Mouse (Mus musculus): ENCODE results near the gene Acoxl. TPM values are rescaled to one million over a fixed set of nuclear protein-coding genes. Genes with fewer than 3 reads are reported as not detected.

Gene Acoxl
- 1.2 and 1.6 TPM in 2 replicates for polyA plus RNA-seq (2012; rRNA removed)

DNA sequence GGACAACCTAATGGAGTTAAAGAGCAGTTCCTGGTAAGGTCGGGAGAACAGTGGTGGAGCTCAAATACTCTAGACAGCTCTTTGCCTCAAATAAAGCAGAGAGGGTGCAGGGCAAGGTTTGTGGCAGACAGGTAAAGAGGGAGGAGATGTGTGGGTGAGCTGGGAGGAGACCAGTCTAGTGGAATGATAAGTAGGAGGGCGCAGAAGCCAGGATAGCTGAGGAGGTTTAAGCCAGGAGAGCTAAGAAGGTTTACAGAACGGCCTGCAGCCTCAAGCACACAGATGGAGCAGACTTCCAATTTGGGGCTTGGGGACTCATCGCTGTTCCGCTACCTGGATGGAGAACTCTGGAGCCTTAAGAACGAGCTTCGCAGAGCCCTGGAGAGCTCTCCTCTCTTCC lies at the start of gene Acoxl:
Gene Acoxl (plus strand): TSS at position 301 of the 400 bp plus-strand sequence.
- DNase-seq (ENCODE audit: low read depth) = no peak

DNA sequence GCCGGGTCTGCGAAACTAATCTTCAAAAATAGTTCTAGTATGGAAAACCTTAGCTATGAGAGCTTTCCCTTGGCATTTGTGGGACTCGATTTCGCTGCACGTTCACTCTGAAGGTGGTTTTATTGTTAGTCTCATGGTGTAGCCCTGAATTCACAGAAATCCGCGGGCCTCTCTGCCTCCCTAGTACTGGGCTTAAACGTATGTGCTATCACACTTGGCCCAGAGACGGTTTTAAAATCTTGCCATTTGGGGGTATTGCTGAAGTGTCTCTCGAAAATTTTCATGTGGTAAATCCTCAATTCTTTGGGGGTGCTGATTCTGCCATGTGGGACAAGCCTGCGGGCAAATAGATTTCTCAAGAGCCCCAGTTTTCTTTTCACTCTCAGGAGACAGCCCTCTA lies 49.5 kb upstream of the Acoxl start:
- DNase-seq (ENCODE audit: low read depth) = peak; percentile 2

DNA sequence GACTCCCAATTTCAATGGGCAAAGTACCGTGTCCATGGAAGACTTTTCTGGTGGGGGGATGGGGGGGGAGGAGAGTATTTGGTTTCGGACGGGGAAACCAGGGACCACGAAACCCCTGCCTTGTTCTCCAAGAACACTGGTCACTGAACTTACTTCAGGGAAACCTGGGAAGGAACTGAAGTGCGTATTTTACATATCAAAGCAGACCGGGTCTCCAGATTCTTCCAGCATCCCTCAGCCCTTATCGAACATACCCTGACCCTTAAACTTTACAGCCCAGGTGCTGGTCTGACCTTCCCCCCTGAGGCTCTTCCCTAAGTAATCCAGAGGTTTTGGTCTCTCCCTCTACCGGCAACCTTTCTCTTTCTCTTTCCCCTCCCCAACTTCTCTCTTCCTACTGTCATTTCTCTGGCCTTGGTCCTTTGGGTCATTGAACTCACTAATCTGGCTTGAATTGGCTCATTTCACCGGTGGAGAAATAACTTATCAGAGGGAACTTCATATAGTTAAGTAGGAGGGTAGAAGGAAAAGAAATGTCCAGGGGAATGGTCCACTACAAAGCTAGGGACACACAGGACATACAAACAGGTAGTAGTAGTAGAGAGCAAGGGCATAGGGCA lies 48.9 kb upstream of the Acoxl start:
- no peak for DNase-seq (ENCODE audit: low read depth)

DNA sequence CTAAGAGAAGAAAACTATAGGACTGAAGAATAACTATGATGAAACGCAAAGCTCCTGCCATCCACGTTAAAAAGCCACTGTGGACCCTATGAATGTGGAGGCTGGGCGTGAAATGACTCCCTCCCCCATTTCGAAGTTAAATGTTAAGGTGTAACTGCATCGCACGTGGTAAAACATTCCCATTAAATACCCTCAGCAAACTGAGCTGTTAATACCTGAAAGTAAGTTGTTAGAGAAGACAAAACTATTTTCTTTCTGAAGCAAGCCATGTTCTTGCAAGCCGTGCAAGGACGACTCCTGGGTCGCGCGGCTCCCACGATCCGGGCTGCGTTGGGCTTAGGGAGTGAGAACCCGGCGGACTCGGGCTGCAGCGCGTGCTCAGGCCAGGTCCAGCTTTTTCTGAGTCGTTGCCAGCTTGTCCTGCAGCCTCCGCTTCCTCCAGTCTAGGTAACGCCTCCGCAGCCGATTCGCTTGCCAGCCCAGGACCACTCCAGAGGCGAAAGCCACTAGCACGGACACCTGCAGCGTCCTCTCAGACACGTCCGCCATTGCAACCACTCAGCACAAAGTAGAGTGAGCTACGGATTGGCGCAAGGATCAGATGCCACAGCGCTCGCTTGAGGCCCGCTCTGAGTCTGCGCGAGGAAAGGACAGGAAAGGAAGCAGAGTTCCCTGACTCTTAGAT lies 46.6 kb upstream of the Acoxl start, which contains the start of gene Mtln:
Gene Mtln (minus strand): TSS at position 570 of the 685 bp plus-strand sequence.
- DNase-seq (ENCODE audit: low read depth) = peak; percentile 70

DNA sequence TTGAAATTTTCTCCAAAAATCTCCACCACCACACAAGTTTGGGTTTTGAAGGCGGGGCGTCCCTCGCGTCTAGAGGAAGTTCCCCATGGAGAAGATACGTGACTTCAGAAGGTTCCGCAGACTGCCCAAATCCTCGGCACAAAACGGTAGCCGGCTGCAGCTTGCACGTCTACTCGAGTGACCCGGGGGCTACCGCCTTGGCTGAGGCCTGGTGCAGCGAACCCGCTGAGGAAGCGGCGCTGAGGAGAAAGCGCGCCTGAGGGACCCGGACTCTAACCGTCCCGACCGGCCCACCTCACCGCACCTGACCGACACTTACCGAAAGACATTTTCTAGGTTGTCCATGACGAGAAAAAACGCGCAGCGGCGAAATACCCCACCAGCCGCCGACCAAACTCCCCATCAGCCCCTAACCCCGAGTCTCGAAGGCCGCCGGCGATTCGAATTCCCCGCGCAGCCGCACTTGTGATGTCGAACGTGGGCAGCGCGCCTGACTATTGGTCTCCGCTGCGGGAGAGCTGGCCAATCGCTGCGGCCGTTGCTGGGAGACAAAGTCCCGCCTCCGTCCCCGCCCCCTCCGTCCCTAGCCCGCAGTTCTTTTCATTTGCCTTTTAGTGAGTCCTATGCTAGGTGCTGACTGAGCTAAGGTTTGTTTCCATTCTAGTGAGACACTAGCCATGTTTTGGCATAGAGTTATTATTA lies 7.1 kb upstream of the Acoxl start, which contains the start of gene Bub1:
Gene Bub1 (minus strand): TSS at position 465 of the 702 bp plus-strand sequence.
- DNase-seq (ENCODE audit: low read depth) = no peak

DNA sequence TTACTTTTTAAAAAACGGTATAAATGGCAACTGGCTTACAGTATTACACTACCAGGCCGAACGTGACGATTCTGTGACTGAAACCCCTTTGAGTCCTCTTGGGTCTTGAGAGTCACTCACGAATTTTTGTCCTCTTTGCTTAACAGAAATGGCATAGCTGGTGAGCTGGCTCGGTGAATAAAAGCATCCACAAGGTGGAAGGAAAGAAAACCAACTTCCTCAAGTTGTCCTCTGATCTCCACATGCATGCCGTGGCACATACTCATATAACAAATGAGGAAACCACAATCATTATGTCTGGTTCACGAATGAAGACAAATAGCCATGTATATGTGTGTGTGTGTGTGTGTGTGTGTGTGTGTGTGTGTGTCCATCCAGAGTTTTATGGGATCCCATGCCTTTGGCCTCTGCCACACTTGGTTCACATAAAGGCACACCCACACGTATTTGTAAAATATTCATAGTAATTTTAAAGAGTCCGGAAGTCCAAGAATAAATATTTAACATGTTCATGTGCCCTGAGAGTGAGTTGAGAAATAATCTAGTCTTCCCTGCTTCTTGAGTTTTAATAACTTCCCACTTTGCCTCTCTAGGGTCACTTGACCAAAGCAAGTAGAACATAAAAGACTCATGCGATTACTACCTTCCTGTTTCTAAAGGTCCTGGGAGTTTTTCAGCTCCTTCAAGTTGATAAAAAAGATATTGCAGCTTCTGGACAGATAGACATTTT lies 6.4 kb upstream of the Acoxl start:
- no peak for DNase-seq (ENCODE audit: low read depth)

DNA sequence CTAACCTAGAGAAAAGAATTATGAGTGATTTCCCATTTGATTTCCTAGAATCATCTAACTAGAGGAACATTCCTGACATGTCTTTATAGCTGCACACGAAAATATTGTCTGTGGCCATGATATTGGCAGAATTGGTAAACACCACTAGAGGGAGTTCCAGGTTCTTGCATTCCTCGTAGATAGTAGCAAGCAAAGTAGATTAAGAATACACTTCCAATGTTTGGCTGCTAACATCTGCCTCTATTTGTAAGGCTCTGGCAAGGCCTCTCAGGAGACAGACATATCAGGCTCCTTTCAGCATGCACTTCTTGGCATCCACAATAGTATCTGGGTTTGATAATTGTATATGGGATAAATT lies 5.9 kb upstream of the Acoxl start:
- DNase-seq (ENCODE audit: low read depth) = no peak

DNA sequence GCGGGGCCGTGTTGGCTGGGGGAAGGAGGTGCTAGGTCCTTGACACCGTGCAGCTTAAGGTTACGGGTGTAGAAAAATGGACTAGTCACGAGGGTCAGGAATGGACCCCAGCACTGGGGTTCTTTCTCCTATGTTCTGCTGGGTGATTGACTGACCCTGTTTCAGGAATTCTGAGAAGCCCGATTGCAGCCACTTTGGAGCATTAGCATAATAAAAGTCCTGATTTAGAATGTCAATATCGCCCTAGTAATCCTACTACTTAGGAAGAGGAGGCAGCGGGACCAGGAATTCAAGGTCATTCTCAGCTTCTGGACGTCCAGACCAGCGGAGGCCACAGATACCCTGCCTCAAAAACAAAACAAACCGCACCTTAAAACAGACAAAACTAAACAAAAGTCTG lies 749 bp downstream of the Acoxl start:
- DNase-seq (ENCODE audit: low read depth) = no peak

DNA sequence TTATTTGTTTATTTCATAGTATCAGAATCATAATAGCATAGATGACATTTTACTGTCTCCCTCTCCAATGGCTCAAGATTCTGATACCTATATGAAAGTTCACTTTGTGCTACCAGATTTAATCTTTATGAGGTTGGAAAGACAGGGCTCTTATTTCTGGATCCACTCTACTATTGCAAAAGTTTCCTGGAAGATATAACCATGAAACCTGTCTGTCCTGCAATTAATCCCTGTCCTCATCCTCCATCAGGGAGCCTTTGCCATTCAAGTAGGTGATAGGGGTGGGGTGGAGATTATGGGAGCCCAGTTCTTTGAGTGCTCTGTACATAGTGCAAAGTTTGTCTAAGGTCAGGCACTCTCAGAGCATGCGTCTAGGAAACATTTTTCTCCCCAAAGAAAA lies 2.7 kb downstream of the Acoxl start:
- peak; percentile 90 for DNase-seq (ENCODE audit: low read depth)

DNA sequence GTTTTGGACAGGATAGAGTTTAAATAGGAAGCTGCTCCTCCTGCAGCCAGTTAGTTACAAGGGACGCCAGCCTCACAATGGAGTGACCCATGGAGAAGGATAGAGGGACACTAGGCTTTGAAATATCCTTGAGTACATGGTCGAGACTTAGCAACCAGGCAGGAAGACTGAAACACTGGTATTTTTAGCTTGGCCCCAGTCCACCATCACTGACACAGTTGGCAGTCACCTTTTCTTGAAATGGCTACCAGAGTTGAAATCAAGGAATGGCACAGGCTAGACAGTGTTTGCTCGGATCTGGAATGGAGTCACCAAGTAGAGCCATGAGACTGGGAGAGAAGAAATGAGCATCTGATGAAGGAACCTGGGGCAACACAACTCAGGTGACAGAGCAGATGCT lies 3.7 kb downstream of the Acoxl start:
- no peak for DNase-seq (ENCODE audit: low read depth)

DNA sequence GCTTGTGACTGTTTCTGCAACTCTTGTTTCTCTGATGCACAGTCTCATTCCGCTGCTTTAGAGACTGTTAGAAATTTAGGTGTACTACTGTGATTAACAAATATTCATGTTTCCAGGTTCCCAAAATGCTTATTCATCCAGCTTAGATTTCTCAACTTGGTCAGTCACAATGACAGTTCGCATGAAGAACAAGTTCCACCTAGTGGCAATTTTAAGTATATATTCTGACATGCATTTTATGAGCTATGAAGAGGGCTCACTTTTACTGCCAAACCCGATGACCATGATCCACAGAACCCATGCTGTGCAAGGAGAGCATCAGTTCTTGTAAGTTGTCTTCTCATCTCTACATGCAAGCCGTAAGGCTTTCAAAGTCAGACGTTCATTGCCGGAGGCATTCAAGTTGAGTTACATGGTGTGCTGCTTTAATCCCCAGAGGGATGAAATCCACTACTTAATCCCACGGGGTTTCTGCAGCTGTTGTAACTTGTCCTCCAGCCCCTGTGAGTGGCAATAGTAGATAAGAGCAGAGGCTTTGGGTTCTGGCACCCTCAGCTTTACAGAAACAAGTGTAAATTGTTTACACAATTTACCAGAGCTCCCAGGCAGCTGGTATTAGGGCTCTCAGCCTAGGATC lies 6.8 kb downstream of the Acoxl start:
- peak; percentile 91 for DNase-seq (ENCODE audit: low read depth)

DNA sequence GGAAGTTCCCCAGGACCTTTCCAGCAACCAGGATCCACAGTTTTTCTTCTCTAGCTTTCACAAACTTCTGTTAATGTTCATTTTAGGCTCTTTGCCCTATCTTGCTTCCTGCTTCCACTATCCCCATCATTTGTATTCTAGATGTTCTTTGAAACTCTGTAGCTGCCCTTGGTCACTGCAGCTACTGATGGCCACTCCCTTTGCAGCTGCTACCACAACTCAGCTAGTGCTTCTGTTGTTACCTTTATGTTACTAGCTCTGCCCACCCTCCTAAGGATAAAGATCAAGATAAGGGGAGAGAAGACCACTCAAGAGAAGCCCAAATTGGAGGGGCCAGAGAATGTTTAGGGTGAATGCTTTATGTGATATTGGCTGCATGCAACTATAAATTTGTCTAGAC lies 7.3 kb downstream of the Acoxl start:
- DNase-seq (ENCODE audit: low read depth) = no peak

DNA sequence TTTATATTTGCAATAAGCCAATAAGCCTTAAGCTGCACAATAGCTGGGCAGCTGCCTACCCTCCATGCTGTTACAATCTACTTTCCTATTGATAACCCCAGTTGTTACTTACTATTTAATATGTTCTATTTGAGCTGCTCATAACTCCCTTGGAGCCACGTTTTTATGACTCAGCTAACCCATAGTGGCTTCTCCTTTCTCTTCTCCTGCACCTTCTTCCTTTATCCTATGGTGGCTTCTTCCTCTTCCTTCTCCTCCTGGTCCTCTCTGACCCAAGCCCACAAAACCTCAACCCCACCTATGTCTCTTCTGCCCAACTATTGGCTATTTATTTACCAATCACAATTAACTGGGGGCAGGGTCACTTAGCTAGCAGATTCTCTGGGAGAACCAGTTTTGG lies 7.9 kb downstream of the Acoxl start:
- DNase-seq (ENCODE audit: low read depth) = no peak

DNA sequence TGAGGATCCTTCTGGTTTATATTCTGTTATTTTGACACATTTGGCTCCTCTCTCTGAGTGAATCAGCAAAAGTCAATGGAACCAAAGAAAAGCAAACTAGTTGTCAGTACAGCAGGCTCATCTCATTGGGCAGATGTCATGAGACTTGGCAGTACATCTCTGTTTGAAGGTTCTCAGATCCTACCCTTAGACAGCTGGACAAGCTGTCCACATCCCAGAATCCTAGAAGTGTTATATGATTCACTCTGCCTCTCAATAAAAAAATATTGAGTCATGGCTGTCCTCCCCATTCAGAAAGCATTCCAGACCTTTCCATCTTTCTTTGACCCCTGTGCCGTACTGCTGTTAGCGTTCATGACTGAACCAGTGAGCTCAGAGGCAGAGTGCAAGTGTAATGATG lies 11.7 kb downstream of the Acoxl start:
- DNase-seq (ENCODE audit: low read depth) = no peak

DNA sequence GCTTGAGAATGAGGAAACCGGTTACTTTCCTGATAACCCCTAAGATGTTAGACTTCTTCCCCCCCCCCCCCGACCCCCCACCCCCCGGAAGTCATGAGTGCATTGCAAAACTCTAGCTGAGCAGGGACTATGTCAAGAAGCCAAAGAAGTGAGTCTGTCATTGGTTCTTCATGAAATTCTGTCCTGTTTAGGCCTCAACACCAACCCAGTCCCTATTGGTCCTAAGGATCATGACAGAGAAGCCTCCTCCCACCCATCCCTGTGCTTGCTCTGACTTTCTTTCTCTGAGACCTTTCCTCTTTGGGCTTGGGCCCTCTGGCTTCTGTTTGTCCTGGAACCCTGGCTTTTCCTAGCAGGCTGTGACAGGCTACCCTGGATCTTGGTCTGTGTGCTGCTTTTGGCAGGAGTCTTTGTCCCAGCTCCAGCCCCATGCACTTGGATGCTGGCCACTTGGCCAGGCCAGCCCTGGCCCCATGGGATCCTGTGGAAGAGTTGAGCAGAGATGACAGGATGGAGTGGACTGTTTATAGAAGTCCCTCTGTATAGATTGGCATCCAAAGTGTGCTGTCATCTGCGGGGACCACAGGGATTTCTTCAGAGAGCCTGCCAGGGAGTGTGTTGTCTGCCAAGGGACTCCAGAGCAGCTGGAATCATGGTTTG lies 15.8 kb downstream of the Acoxl start:
- no peak for DNase-seq (ENCODE audit: low read depth)

DNA sequence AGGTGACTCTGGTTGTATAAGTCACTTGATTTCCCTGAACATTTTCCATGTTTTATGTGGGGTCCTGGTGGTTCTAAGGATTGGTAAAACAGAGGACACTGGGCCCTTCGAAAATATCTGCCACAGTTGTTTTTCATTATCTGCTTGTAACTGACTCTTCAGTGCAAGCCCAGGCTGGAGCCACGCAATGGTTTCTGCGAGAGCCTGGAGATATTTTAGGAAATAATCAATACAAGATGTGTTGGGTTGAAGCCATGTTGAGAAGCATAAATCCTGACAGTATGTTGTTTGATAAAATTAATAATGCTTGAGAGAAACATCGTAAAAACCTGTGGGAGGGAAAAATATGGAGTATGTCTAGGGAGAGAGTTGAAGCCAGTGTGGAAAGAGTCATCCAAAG lies 25.7 kb downstream of the Acoxl start:
- no peak for DNase-seq (ENCODE audit: low read depth)

DNA sequence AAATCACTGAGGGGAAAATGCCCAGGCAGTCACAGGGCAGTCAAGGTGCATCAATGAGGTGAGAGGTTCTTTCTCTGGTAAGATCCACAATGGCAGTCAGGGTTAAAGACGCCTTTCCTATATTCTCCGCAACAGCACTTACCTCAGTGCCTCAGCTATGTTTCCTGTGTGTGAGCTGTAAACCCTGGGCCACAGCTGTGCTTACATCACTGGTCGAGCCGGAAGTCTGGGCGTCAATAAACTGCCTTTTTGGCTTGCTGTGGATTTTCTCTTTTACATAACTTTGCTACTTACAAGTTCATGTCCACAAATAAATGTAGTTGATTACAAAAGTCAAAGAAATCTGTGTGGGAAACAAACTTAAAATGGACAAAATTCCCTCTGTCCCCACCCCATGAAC lies 42.4 kb downstream of the Acoxl start:
- DNase-seq (ENCODE audit: low read depth) = no peak

DNA sequence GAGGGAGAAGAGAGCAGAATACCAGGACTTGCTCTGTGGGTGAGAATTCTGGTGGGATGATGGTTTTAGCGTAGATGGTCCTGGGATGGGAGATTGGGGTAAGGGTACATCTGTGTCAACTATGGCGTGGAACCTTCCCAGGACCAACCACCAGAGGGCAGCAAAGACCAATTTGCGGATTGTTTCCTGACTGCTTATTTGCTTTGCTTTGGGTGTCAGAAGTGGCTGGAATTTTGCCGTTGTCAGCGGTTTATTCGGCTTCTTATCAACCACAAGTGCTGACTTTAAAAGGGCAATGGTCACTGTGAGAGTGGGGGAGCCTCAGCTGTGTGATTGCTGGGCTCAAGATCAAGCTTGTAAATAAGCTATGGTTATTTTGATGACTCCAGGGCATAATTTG lies 50.8 kb downstream of the Acoxl start:
- no peak for DNase-seq (ENCODE audit: low read depth)

DNA sequence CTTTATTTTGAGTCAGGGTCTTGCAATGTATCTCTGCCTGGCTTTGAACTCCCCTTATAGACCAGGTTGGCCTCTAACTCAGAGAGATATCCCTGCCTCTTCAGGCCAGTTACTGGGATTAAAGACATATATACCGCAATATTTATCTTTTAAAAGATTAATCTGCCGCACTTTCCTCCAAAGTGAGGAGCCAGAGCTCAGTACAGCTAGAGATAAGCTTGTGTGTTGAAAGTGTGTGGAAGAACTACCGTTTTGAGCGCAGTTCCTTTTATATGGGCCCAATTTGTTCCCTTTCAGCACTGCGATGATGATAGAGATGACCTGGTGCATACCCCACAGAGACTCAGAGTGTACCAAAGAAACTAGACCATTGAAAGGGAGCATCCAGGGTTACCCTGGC lies 51.3 kb downstream of the Acoxl start:
- DNase-seq (ENCODE audit: low read depth) = no peak

DNA sequence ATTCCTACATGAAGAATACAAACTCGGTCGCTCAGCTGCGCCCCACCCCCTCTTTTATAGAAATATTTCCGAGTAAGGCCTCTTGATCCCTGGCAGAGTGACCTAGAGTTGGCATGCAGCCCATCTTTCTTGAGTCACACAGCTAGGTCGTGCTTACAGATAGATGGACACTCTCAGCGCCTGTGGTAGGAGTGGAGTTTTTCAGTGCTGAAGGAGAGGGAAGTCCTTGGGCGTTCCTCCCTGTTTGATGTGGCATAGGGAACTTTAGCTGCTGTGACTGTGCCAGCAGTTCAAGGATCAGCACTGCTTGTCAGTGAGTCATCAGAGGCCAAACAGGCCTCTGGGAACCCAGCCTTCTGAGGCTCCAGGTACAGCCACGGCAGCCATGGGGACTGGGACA lies 51.9 kb downstream of the Acoxl start:
- no peak for DNase-seq (ENCODE audit: low read depth)

DNA sequence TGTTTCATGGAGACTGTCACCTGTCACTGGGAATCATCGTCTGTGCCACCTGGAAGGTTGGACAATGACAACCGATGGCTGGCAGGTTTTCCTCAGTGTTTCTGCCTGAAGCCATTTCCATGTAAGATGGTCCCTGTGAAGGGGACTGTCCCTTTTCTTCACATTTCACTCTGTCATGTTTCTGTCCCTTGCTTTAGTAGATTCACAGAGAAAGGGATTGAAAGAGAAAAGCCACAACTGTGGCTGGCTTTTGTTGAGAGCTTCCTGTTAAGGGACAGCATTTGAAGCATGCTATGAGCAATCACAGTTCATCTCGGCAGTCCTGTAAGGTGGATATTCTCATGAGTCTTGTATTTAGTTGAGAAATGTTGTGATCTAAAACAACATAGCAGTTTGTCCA lies 52.4 kb downstream of the Acoxl start:
- DNase-seq (ENCODE audit: low read depth) = no peak
